Mouse (Mus musculus) CD4-positive, CD25-positive, alpha-beta regulatory T cell, adult 4 months (primary cell): ENCODE data around the gene Nppb. TPM values are rescaled to one million over a fixed set of nuclear protein-coding genes. Genes with fewer than 3 reads are reported as not detected.

Source experiments
- ATAC-seq: one replicate; pipeline ENCODE4 v1.8.0; 2017
- polyA plus RNA-seq, 2 experiments: library from polyadenylated mRNA; unstranded; fragments of 100-300 nt; shearing (Covaris generic); gene quantifications; one replicate each; pipeline ENCODE4 v1.2.1; 2017

Nppb gene
- polyA plus RNA-seq: not detected

- ATAC-seq: no peak
Observed at GRCm38 (mm10) chr4:147985205-147986132, at the start of gene Nppb. Gene Nppb, plus strand, starts transcription at chr4:147985788.

GRCm38 (mm10) chr4:147935904-147936303, 49.7 kb upstream of the Nppb start:
- ATAC-seq: no peak

GRCm38 (mm10) chr4:147936331-147936954, 49.1 kb upstream of the Nppb start, which contains the start of gene Plod1:
Gene Plod1, minus strand, starts transcription at chr4:147936767.
- peak; percentile 74 for ATAC-seq

- no peak for ATAC-seq
Observed at GRCm38 (mm10) chr4:147937021-147937420, 48.6 kb upstream of the Nppb start.

- ATAC-seq: no peak
Observed at GRCm38 (mm10) chr4:147937486-147937885, 48.1 kb upstream of the Nppb start.

- ATAC-seq: no peak
Observed at GRCm38 (mm10) chr4:147938148-147939096, 47.2 kb upstream of the Nppb start.

GRCm38 (mm10) chr4:147940111-147940510, 45.5 kb upstream of the Nppb start:
- no peak for ATAC-seq

- ATAC-seq: peak; percentile 86
Observed at GRCm38 (mm10) chr4:147940576-147941044, 45.0 kb upstream of the Nppb start, which contains the start of gene 2510039O18Rik. Gene 2510039O18Rik, plus strand, starts transcription at chr4:147940895.

GRCm38 (mm10) chr4:147941045-147942020, 44.3 kb upstream of the Nppb start:
- ATAC-seq: peak; percentile 28

GRCm38 (mm10) chr4:147943005-147943404, 42.6 kb upstream of the Nppb start:
- no peak for ATAC-seq

GRCm38 (mm10) chr4:147947511-147947910, 38.1 kb upstream of the Nppb start:
- no peak for ATAC-seq

GRCm38 (mm10) chr4:147953590-147953989, 32.0 kb upstream of the Nppb start:
- ATAC-seq: peak; percentile 71

- no peak for ATAC-seq
Observed at GRCm38 (mm10) chr4:147957141-147957540, 28.4 kb upstream of the Nppb start.

- peak; percentile 82 for ATAC-seq
Observed at GRCm38 (mm10) chr4:147959881-147960831, 25.4 kb upstream of the Nppb start.

GRCm38 (mm10) chr4:147962781-147963180, 22.8 kb upstream of the Nppb start:
- ATAC-seq: no peak

GRCm38 (mm10) chr4:147963623-147964022, 22.0 kb upstream of the Nppb start:
- no peak for ATAC-seq

- ATAC-seq: no peak
Observed at GRCm38 (mm10) chr4:147965712-147966111, 19.9 kb upstream of the Nppb start.

GRCm38 (mm10) chr4:147968816-147969215, 16.8 kb upstream of the Nppb start:
- no peak for ATAC-seq

- no peak for ATAC-seq
Observed at GRCm38 (mm10) chr4:147969337-147969736, 16.3 kb upstream of the Nppb start.

GRCm38 (mm10) chr4:147976237-147976636, 9.4 kb upstream of the Nppb start:
- ATAC-seq: no peak
